Mouse (Mus musculus) G1E-ER4 (cell line): ENCODE data around the gene Cop1. TPM values are rescaled to one million over a fixed set of nuclear protein-coding genes. Genes with fewer than 3 reads are reported as not detected.

ENCODE experiments used
- GATA1 ChIP-seq: IDR thresholded peaks from one replicate; pipeline ENCODE4 v1.8.0; 2012; ENCODE audit warnings: low read length, inconsistent platforms
- polyA plus RNA-seq: library from polyadenylated mRNA; stranded (reverse); fragments of >175 nt; gene quantifications from 2 replicates; pipeline ENCODE4 v1.2.3, GENCODE M21; 2012

The Cop1 gene
- polyA plus RNA-seq, 1 experiment = 74.6 TPM

GRCm38 (mm10) chr1:159256543-159256942, 24.4 kb downstream of the Cop1 start:
- TF ChIP-seq GATA1 = no peak

- TF ChIP-seq GATA1 = no peak
Observed at GRCm38 (mm10) chr1:159263820-159264219, 31.7 kb downstream of the Cop1 start.

- no peak for TF ChIP-seq GATA1
Observed at GRCm38 (mm10) chr1:159280072-159280471, 48.0 kb downstream of the Cop1 start.

- TF ChIP-seq GATA1 = no peak
Observed at GRCm38 (mm10) chr1:159281861-159282260, 49.7 kb downstream of the Cop1 start.

- no peak for TF ChIP-seq GATA1
Observed at GRCm38 (mm10) chr1:159286833-159287232, 54.7 kb downstream of the Cop1 start.

- no peak for TF ChIP-seq GATA1
Observed at GRCm38 (mm10) chr1:159290219-159290618, 58.1 kb downstream of the Cop1 start.

GRCm38 (mm10) chr1:159290859-159291258, 58.7 kb downstream of the Cop1 start:
- TF ChIP-seq GATA1 = no peak

GRCm38 (mm10) chr1:159301418-159302082, 69.4 kb downstream of the Cop1 start:
- no peak for TF ChIP-seq GATA1

GRCm38 (mm10) chr1:159313625-159314024, 81.5 kb downstream of the Cop1 start:
- no peak for TF ChIP-seq GATA1

GRCm38 (mm10) chr1:159322586-159322985, 90.5 kb downstream of the Cop1 start:
- no peak for TF ChIP-seq GATA1

GRCm38 (mm10) chr1:159331008-159331407, 98.9 kb downstream of the Cop1 start:
- no peak for TF ChIP-seq GATA1

- TF ChIP-seq GATA1 = no peak
Observed at GRCm38 (mm10) chr1:159334157-159334556, 102.0 kb downstream of the Cop1 start.

- TF ChIP-seq GATA1 = no peak
Observed at GRCm38 (mm10) chr1:159342355-159342754, 110.2 kb downstream of the Cop1 start.

- no peak for TF ChIP-seq GATA1
Observed at GRCm38 (mm10) chr1:159355027-159355570, 123.0 kb downstream of the Cop1 start.

GRCm38 (mm10) chr1:159358713-159359112, 126.6 kb downstream of the Cop1 start:
- TF ChIP-seq GATA1 = no peak

- no peak for TF ChIP-seq GATA1
Observed at GRCm38 (mm10) chr1:159371881-159372390, 139.8 kb downstream of the Cop1 start.

GRCm38 (mm10) chr1:159382218-159382617, 150.1 kb downstream of the Cop1 start:
- no peak for TF ChIP-seq GATA1
